Mouse (Mus musculus) heart, postnatal 0 days (tissue): ENCODE results near the gene Fam19a5. TPM values are rescaled to one million over a fixed set of nuclear protein-coding genes. Genes with fewer than 3 reads are reported as not detected.
A peak's percentile ranks its signal among the peaks of the same experiment; 100 is the strongest.

ENCODE experiments used
- ATAC-seq: fragments of 200-750 bp; cut with Nextera tagmentation; 2 replicates; pipeline ENCODE4 v1.8.0; 2017; ENCODE audit warnings: low read depth, moderate number of reproducible peaks, moderate library complexity; ENCODE audit not compliant: insufficient read depth
- DNase-seq: peaks from one replicate; pipeline ENCODE4 v3.0.0-alpha.2; 2016; ENCODE audit warnings: low spot score
- H3K27ac ChIP-seq: fragments of 300-500 bp; sonication (generic); 2 replicates; pipeline ENCODE4 v1.5.1; 2014; ENCODE audit warnings: low read depth, mild to moderate bottlenecking
- H3K27me3 ChIP-seq: fragments of 300-500 bp; sonication (generic); 2 replicates; pipeline ENCODE4 v1.6.1; 2014; ENCODE audit warnings: low read length, mixed read lengths; ENCODE audit not compliant: control insufficient read depth, insufficient read depth
- H3K36me3 ChIP-seq: fragments of 300-500 bp; sonication (generic); replicated peaks from 2 replicates; pipeline ENCODE4 v1.6.1; 2014; ENCODE audit warnings: low read length, mixed read lengths; ENCODE audit not compliant: control insufficient read depth, insufficient read depth
- H3K4me1 ChIP-seq: fragments of 300-500 bp; sonication (generic); 2 replicates; pipeline ENCODE4 v1.6.1; 2014; ENCODE audit warnings: antibody characterized with exemption; ENCODE audit not compliant: control insufficient read depth, insufficient read depth
- H3K4me2 ChIP-seq: fragments of 300-500 bp; sonication (generic); 2 replicates; pipeline ENCODE4 v1.6.1; 2014; ENCODE audit warnings: low read depth, mild to moderate bottlenecking, low read length, moderate library complexity
- H3K4me3 ChIP-seq: fragments of 300-500 bp; sonication (generic); 2 replicates; pipeline ENCODE4 v1.5.1; 2014; ENCODE audit warnings: low read depth, low read length
- H3K9ac ChIP-seq: fragments of 300-500 bp; sonication (generic); replicated peaks from 2 replicates; pipeline ENCODE4 v1.6.1; 2014; ENCODE audit warnings: low read depth, low read length, mixed read lengths
- H3K9me3 ChIP-seq: fragments of 300-500 bp; sonication (generic); replicated peaks from 2 replicates; pipeline ENCODE4 v1.6.1; 2016; ENCODE audit warnings: low read length; ENCODE audit not compliant: control insufficient read depth
- CTCF ChIP-seq: IDR thresholded peaks from 2 replicates; pipeline ENCODE4 v1.5.1; 2016; ENCODE audit warnings: antibody characterized with exemption, control low read depth, low read depth
- EP300 ChIP-seq: IDR thresholded peaks from 2 replicates; pipeline ENCODE4 v1.6.1; 2016; ENCODE audit warnings: antibody characterized with exemption, low read depth
- WGBS: fragments of 180-500 bp; shearing (Covaris S2); extraction: QIAGEN DNeasy Blood & Tissue Kit; methylation state at CpG from one replicate; pipeline ENCODE4 v1.1.7; 2014; 5-methylcytosine and 5-hydroxymethylcytosine counted together
- polyA plus RNA-seq: library from polyadenylated mRNA; unstranded; fragments of >200 nt; fragmentation: Nextera tagmentation; extraction: Ambion mirVana; gene quantifications from 2 replicates; pipeline ENCODE4 v1.2.1, GENCODE M21; 2015
- total RNA-seq: library from RNA; depleted of rRNA; stranded (reverse); fragments of >200 nt; gene quantifications from 2 replicates; pipeline ENCODE4 v1.2.3, GENCODE M21; 2014; ENCODE audit warnings: low replicate concordance; rRNA removed

Gene Fam19a5
- total RNA-seq (2.4 and 2.5 TPM in 2 replicates), polyA plus RNA-seq (0.21 and 0.27 TPM in 2 replicates)

DNA sequence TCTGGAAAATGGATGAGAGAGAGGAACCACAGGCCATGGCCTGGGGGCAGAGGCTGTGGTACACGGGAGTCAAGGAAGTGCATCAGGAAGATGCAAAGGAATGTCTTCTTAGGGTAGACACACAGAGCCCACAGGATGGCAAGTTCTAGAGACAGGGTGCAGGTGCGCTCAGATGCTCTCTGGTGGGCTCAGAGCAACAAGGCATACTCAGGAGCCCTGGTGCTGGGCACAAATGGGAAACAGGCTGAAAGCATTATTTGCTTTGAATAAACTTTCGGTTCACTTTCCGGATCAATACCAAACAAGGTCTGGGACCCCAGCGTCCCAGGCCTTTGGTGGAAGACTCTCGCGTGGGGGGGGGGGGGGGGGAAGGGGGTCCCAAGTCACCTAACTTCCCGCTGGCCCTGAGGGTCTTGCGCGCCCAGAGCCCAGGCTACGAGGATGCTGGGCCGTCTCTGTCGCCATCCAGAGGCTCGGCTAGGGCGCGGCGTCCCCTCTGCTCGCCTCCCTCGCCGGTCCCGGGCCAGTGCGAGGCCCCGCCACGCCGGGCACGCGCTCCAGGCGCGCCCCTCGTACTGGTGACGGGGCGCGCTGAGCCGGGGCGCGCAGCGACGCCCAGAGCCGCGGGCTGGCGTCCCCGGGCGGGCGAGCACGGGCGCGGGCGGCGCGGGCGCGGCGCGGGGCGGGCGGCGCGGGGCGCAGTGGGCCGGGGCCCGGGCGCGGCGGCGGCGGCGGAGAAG lies at the start of gene Fam19a5:
Fam19a5 (plus strand) TSS at position 701 of the 740 bp plus-strand sequence.
- Histone ChIP-seq H3K27ac (no peak within 1 kb of the TSS), H3K4me2 (peak within 1 kb of the TSS; percentile 60), H3K9me3 (no peaks in the 10 kb centered on the region), H3K36me3 (no peaks in the 10 kb centered on the region), H3K4me3 (peak within 1 kb of the TSS; percentile 41), H3K27me3 (peaks cover 71% of the 10 kb centered on the region), H3K9ac (no peak within 1 kb of the TSS), H3K4me1 (no peaks in the 10 kb centered on the region)
- DNase-seq = no peak
- no peak for ATAC-seq
- WGBS = 2% methylated on average over 33 of the region's 67 CpGs
- TF ChIP-seq EP300 (no peak), CTCF (no peak)

DNA sequence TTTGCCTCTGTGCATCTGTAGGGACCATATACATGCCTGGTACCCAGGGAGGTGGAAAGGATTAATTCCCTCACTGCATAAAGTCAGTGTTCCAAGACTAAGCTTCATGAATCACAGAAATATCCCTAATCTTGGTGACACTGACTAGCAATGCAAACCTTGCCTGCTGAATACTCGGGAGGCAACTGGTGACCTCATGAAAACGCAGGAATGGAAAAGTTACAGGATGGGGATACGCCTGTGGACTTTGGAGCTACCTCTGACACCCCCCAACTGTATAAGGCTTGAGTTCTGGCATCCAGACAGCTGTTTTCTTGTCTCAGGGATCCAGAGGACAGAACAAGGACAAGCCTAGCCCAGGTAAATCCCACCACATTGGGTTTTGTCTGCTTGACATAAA lies 42.4 kb upstream of the Fam19a5 start:
- H3K27me3 ChIP-seq = no peaks in the 10 kb centered on the region
- no peak for TF ChIP-seq EP300
- WGBS = 64% methylated on average over 3 of the region's 3 CpGs

DNA sequence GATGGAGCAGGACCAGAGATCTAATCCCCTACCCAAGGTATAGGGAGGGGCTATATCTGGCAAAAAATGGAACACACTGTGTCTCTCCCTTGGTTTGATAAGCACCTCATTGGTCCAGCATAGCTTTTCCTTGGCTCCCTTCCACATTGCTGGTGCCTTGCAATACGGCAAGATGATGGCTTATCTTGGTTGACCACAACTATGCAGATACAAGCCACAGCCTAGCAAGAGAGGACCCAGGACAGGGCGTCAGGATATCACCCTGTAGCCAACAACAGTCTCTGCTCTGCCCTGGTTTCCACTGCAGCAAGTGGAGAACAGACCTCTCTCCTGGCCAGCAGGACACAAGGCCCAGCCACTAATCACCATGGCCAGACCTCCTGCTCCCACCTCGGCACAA lies 36.8 kb upstream of the Fam19a5 start:
- Histone ChIP-seq H3K4me1 (no peaks in the 10 kb centered on the region), H3K9ac (no peak overlapping the region), H3K27ac (no peak overlapping the region), H3K9me3 (0 out of 2 replicates have a peak, but pooled peaks cover 5% of the 10 kb centered on the region), H3K4me3 (no peak overlapping the region), H3K4me2 (no peak overlapping the region), H3K36me3 (no peaks in the 10 kb centered on the region), H3K27me3 (no peaks in the 10 kb centered on the region)
- DNase-seq (no peak), ATAC-seq (no peak)
- WGBS = 33% methylated on average over 3 of the region's 3 CpGs
- TF ChIP-seq EP300 (no peak), CTCF (no peak)

More for the DNA sequence above, 42.4 kb upstream of the Fam19a5 start:
- H3K4me2 ChIP-seq = no peak overlapping the region
- H3K4me3 ChIP-seq = no peak overlapping the region
- no peak overlapping the region for H3K27ac ChIP-seq
- no peaks in the 10 kb centered on the region for H3K36me3 ChIP-seq
- DNase-seq (no peak), ATAC-seq (no peak)
- 0 out of 2 replicates have a peak, but pooled peaks cover 5% of the 10 kb centered on the region for H3K9me3 ChIP-seq
- no peaks in the 10 kb centered on the region for H3K4me1 ChIP-seq
- no peak overlapping the region for H3K9ac ChIP-seq

DNA sequence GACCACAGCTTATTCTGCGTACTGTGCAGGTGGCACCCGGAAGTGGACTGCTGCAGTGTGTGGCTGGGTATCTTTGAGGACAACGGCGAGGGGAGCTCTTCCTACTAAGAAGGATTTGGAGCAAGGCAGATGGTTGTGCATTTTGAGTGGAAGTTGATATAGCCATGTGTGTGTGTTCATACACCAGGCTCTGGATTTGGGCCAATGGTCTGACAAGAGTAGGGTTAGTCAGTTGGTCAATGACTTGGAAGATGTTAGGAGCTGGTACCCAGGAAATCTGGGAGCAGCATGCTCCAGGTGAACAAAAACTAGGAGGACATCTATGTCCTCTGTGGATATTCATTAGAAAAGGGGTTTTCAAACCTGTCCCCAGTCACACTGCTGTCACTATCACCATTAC lies 33.2 kb upstream of the Fam19a5 start:
- WGBS = 83% methylated on average over 4 of the region's 4 CpGs
- no peak for TF ChIP-seq CTCF
- H3K4me3 ChIP-seq = no peak overlapping the region
- H3K4me1 ChIP-seq = no peaks in the 10 kb centered on the region
- H3K27me3 ChIP-seq = no peaks in the 10 kb centered on the region
- H3K9ac ChIP-seq = no peak overlapping the region
- H3K9me3 ChIP-seq = no peaks in the 10 kb centered on the region
- DNase-seq (no peak), ATAC-seq (no peak)
- no peak overlapping the region for H3K4me2 ChIP-seq
- no peaks in the 10 kb centered on the region for H3K36me3 ChIP-seq
- H3K27ac ChIP-seq = no peak overlapping the region

DNA sequence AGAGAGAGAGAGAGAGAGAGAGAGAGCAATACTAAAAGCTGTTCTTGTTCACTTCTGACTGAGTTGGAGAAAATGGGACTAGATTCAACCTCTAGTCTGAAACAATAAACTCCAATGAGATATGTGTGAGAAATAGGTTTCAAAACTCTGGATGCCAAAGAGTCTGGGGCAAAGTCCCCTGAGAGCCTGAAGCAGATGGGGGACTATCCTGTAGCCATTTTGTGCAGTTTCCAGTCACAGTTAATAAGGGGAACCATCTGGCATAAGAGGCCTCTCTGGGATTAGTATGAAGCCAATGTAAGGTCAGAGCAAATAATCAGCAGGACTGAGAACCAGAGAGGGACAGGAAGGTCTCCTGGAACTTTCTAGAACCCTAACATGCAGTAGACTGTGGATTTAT lies 25.9 kb upstream of the Fam19a5 start:
- Histone ChIP-seq H3K9me3 (0 out of 2 replicates have a peak, but pooled peaks cover 4% of the 10 kb centered on the region), H3K9ac (no peak overlapping the region), H3K36me3 (no peaks in the 10 kb centered on the region), H3K27me3 (no peaks in the 10 kb centered on the region), H3K4me2 (no peak overlapping the region), H3K4me3 (no peak overlapping the region), H3K27ac (no peak overlapping the region), H3K4me1 (no peaks in the 10 kb centered on the region)
- ATAC-seq (no peak), DNase-seq (no peak)
- TF ChIP-seq CTCF (no peak), EP300 (no peak)

DNA sequence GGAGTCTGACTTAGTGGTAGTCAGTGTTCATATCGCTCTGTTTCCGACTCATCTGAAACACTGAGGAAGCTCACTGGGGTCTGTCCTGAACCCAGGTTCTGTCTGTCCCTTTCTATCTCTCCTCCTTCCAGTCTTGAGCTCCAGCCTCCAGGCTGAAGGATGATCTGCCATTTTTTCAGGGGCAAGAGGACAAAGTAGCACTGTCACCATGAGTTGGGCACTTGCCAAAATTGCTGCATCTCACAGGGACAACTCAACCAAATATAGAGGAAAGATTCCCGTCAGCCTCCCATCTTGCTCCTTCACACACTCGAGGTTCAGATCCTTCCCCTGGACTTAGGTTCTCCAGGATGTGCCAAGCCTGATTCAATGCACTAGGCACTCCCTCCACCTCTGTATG lies 14.8 kb upstream of the Fam19a5 start:
- no peak overlapping the region for H3K4me3 ChIP-seq
- WGBS = 67% methylated on average over 4 of the region's 4 CpGs
- TF ChIP-seq EP300 (no peak), CTCF (no peak)
- ATAC-seq (no peak), DNase-seq (no peak)
- H3K9ac ChIP-seq = no peak overlapping the region
- no peak overlapping the region for H3K4me2 ChIP-seq
- no peaks in the 10 kb centered on the region for H3K27me3 ChIP-seq
- no peaks in the 10 kb centered on the region for H3K36me3 ChIP-seq
- H3K27ac ChIP-seq = no peak overlapping the region
- no peaks in the 10 kb centered on the region for H3K4me1 ChIP-seq
- no peaks in the 10 kb centered on the region for H3K9me3 ChIP-seq
